Mouse (Mus musculus): Measurements from ENCODE around the gene Qrich1. TPM values are rescaled to one million over a fixed set of nuclear protein-coding genes. Genes with fewer than 3 reads are reported as not detected.

Gene Qrich1
- total RNA-seq (2021), result 100 to 1,000 TPM; 121 to 129 TPM
- long read RNA-seq, transcript Qrich1-202 (10 exons, 3,040 nt), result major isoform, 10 of 42 reads
- long read RNA-seq, partial matches to known transcripts, result 5 of 42 reads
- long read RNA-seq, other reads (novel, unspliced or antisense), result 26 of 42 reads

DNA sequence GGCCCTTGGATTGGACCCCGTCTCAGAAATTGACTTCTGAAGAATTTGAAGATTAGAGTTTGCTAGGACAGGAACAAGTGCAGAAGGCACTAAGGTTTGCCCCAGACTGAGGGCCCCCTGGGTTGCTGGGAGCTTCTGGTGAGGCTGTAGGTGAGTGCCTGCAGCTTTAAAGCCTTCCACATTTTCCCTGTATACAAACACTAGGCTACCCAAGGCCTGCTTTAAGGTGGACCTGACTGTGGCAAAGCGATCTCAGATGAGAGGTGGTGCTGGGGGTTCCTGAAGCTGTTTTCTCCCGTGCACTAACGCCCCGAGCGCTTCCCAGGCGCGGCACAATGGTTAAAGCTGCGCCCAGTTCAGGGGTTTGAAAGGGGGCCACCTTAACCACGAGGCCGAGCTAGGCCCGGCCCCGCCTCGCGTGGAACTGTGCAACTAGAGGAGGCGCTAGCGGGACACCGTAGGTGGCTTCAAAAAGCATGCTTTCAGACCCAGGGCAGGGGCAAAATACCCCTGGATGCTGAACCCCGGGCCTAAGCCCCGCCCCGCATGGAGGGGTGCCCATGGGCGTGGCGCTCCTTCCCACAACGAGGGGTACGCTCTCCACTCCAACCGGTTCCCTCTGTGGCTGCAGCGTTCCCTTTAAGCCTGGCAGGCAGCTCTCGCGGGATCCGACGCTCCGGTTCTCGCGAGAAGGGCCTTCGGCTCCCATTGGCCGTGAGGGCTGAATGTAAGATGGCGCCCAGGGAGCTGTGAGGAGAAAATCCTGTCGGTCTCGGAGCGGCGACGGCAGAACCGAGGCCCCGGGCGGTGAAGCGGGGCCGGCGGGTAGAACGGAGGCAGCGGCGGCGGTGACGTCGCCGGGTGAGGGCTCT, at the start of gene Qrich1:
Gene Qrich1 (plus strand): TSS at position 427 of the 872 bp plus-strand sequence.
- peak; percentile 94 to 96 for DNase-seq (ENCODE audit: low spot score in 2 of 2)

DNA sequence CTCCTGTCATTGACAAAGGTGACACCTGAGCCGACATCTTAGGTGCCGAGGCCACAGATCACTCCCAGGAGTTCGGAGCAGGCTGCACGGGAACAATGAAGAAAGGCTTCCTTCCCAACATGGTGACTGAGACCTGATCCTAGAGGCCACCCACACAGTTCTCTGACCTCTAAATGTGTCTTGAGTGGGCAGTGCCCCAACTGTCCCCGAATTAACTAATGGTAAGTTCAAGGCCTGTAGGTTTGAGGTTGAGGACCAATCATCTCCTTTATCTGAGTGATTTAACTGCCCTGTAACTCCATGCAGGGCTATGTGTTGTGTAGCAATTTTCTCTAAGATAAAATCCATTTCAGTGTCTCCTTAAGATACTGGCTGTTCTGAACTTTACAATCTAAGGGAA, 47.2 kb upstream of the Qrich1 start:
- DNase-seq (ENCODE audit: low spot score in 2 of 2), result no peak

DNA sequence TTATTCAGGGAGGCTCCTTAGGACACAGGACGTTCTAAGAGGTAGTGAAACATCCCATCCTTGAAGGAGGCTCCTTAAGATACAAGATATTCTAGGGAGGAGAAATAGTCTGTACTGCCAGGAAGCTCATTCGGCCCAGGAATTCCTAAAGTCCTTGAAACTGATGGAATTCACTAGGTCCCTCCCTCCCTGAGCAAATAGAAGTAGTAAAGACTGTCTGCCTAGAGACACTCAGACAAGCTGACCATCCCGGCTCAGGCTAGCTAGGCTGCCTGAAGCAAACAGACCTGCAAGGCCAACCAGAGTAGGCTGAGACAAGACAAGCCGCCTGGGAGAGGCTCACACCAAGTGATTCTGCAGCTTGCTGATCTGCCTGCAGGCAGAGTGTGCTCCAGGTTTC, 46.8 kb upstream of the Qrich1 start:
- DNase-seq (ENCODE audit: low spot score in 2 of 2), result no peak

DNA sequence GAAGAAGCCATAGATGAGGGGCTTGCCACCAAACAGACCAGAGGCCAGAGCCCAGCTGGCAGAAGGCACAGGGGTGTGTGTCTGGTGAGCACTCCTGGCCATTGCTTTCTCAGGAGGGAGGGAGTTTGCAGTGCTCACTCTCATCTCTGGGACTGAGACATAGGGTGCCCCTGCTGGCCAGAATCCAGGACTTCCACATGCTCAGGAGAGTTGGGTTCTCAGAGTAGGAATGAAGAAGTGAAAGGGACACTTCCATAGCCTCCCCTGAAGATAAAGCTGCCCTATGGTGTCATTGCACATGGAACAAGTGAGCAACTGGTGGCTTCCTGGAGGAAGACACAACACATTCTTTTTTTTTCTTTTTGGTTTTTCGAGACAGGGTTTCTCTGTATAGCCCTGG, 42.1 kb upstream of the Qrich1 start:
- no peak for DNase-seq (ENCODE audit: low spot score in 2 of 2)

DNA sequence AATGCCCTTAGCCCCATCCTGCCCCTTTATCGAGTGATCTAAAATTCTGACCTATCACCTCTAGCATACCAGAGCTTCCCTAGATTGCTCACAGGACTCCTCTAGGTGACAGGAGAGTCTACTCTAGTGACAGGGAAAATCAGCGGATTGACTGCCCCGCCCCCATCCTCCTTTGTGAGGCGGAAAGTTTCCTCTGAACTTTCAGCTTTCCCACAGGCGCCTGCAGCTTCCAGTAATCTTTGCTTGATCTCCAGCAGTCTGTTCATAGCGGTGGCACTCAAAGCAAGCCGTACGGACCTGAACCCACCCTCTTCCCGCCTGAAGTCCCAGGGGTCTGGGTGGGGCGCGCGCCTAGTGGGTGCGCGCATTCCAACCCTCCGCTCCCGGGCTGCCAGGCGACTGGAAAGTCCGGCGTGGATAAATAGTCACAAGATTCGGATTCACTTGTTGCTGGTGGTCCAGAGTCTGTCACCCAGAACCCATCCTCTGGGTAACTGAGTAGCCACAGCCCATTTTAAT, 37.9 kb upstream of the Qrich1 start:
- DNase-seq (ENCODE audit: low spot score in 2 of 2), result peak; percentile 62 to 75

DNA sequence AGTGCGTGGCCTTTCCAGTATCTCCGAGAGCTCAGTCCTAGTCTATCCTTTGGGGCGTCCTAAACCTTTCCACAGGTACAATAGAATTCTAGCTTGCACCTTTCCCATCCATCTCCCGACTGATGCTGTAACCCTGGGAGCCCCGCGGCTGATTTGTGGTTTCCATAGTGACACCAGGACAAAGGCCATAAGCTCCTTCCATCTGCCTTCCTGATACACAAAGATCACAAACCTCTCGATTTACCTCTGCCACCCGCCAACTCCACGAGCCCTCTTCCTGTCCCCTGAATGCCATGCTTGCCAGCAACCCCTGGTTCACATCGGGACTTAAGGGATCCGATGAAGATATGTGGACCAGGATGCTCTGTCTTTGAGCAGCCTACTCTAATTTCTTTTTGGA, 37.4 kb upstream of the Qrich1 start:
- DNase-seq (ENCODE audit: low spot score in 2 of 2), result no peak

DNA sequence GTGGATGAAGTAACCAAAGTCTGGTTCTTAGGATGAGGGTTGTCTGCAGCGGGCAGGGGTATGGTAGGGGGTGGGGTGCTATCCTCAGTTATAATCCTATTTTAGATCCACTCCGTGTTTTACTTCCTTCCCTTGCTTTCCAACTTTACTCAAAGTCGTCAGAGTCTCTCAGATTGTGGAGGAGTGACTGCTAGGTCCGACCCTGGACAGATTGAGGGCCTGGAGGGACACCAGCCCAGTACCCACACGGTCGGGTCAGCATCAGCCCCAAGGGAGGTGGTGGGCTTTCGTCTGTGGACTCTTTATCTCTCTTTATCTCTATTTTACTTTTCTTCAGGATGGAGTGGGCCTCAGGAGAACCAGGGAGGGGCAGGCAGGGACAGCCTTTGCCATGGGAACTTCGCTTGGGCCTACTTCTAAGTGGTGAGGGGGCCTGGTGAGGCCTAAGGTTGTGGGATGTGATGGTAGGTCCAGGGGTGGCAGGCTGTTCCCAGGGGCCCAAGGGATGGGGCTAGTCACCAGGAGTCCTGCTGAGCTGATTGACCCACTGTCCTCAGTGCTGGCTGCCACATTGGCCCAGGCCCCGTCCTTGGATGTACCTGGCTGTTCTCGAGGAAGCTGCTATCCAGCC, 36.8 kb upstream of the Qrich1 start, which contains the start of gene Lamb2:
Gene Lamb2 (plus strand): TSS at position 16 of the 631 bp plus-strand sequence.
- no peak for DNase-seq (ENCODE audit: low spot score in 2 of 2)

DNA sequence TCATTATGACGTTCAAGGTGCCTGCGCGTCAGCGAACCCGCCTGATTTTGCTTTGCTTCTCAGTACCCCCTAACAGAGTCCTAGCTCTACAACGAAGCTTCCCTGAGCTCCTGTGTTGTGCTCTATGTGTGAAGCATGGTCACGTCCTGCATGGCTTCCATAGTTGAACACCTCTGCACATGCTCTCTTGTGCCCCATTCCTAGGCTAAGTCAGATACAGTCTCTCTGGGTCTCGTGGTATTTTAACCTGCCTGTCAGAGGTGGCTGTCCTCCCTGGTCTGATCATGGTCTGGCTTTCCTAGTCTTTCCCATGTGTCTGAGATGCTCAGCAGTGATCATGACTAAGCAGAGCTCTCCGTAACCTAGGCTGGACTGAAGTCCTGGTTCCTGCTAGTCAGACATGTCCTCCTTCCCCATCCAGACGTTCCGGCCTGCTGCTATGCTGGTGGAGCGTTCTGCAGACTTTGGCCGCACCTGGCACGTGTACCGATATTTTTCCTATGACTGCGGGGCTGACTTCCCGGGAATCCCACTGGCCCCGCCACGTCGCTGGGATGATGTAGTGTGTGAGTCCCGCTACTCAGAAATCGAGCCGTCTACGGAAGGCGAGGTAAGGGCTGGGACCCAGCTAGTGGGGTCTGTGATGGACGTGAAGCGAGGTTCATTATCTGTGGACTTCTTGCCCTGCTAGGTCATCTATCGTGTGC, 35.6 kb upstream of the Qrich1 start:
- DNase-seq (ENCODE audit: low spot score in 2 of 2), result no peak

DNA sequence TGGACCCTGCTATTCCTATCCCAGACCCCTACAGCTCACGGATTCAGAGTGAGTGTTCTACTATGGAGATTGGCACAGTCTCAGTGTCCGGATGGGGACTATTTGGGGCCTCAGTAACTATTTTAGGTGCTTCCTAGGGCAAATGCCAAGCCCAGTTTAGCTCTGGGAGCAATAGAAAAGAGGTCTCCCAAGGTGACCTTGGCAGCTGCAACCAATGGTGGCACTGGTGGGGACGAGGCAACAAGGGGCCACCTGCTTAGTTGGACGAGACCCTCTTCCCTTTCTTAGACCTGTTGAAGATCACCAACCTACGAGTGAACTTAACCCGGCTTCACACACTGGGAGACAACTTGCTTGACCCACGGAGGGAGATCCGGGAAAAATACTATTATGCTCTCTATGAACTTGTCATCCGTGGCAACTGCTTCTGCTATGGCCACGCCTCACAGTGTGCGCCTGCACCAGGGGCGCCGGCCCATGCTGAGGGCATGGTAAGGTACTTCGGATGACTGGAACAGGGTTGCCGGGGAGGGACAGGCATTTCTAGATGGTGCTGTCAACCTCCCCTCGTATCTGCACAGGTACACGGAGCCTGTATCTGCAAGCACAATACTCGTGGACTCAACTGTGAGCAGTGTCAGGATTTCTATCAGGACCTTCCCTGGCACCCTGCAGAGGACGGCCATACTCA, 34.9 kb upstream of the Qrich1 start:
- DNase-seq (ENCODE audit: low spot score in 2 of 2), result no peak

DNA sequence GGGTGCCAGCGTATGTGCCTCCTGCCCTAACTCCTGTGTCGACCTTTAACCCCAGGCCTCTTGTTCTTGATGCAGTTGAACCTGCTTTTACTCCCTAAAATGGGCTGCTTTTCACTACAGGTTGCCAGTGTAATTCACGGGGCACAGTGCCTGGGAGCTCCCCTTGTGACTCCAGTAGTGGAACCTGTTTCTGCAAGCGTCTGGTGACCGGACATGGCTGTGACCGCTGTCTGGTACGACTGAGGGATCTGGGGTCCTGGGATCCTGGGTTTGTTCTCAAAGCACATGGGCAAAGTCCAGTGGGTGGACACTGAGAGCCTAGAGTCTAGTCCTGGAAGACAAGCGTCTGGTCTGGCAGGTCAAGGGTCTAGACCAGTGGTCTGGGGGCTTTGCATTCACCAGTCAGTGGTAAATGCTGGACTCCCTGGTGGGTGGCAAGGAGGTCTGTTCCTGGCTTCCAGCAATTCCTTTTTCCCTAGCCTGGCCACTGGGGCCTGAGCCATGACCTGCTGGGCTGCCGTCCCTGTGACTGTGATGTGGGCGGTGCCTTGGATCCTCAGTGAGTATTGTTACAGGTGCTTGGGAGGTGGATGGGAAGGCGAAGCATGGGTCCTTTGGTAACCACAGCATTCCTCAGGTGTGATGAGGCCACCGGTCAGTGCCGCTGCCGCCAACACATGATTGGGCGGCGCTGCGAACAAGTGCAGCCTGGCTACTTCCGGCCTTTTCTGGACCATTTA, 33.4 kb upstream of the Qrich1 start:
- no peak for DNase-seq (ENCODE audit: low spot score in 2 of 2)

DNA sequence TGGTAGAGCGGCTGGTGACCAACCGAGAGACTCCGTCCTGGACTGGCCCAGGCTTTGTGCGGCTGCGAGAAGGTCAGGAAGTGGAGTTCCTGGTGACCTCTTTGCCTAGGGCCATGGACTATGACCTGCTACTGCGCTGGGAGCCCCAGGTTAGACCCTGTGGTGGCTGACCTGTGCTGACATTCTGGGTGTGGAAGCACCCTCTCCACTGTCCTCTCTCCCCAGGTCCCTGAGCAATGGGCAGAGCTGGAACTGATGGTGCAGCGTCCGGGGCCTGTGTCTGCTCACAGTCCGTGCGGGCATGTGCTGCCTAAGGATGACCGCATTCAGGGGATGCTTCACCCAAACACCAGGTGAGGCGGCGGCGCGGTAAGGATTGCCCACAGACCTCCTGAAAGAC, 32.6 kb upstream of the Qrich1 start:
- DNase-seq (ENCODE audit: low spot score in 2 of 2), result no peak

DNA sequence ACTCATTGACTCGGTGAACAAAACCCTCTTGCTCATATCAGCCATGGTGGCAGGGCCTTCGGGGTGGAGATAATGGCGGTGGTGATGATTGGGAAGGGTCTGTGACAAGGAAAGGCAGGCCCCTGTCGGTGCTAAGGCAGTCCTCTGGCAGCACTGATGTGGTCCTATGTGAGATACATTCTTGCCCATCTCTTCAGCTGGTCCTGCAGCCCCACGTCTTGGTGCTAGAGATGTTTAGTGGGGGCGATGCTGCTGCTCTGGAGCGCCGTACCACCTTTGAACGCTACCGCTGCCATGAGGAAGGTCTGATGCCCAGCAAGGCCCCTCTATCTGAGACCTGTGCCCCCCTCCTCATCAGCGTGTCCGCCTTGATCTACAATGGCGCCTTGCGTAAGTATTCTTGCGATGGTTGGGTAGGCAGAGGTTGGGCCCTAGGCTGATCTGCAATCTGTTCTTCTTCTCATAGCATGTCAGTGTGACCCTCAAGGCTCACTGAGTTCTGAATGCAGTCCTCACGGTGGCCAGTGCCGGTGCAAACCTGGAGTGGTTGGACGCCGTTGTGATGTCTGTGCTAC, 31.2 kb upstream of the Qrich1 start:
- no peak for DNase-seq (ENCODE audit: low spot score in 2 of 2)

DNA sequence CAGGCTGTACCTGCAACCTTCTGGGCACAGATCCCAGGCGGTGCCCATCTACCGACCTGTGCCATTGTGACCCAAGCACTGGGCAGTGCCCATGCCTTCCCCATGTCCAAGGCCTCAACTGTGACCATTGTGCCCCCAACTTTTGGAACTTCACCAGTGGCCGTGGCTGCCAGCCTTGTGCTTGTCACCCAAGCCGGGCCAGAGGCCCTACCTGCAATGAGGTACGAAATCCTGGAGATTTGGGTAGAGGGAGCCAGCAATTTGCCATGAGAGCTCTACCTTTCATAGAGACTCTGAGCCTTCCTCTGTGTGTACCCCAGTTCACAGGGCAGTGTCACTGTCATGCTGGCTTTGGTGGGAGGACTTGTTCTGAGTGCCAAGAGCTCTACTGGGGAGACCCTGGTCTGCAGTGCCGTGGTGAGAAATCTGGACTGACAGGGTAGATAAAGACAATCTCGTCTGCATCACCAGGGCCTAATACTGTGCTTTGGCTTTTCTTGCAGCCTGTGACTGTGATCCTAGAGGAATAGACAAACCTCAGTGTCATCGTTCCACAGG, 29.6 kb upstream of the Qrich1 start:
- no peak for DNase-seq (ENCODE audit: low spot score in 2 of 2)

DNA sequence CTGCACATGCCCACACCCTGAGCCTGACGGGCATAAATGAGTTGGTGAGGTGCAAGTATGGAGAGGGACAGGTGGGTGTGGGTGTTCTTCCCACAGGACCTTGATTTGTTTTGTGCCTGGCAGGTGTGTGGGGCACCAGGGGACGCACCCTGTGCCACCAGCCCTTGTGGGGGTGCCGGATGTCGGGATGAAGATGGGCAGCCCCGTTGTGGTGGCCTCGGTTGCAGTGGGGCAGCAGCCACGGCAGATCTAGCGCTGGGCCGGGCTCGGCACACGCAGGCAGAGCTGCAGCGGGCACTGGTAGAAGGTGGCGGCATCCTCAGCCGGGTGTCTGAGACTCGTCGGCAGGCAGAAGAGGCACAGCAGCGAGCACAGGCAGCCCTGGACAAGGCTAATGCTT, 28.2 kb upstream of the Qrich1 start:
- DNase-seq (ENCODE audit: low spot score in 2 of 2), result no peak

DNA sequence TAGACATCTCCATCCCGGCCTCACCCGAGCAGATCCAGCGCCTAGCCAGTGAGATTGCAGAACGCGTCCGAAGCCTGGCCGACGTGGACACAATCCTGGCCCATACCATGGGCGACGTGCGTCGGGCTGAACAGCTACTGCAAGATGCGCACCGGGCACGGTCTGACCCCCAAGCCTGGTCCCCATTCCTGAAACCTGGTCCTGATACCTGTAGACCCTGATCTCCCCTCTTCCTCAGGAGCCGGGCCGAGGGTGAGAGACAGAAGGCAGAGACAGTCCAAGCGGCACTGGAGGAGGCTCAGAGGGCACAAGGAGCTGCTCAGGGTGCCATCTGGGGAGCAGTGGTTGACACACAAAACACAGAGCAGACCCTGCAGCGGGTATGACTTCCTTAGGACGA, 27.4 kb upstream of the Qrich1 start:
- no peak for DNase-seq (ENCODE audit: low spot score in 2 of 2)

DNA sequence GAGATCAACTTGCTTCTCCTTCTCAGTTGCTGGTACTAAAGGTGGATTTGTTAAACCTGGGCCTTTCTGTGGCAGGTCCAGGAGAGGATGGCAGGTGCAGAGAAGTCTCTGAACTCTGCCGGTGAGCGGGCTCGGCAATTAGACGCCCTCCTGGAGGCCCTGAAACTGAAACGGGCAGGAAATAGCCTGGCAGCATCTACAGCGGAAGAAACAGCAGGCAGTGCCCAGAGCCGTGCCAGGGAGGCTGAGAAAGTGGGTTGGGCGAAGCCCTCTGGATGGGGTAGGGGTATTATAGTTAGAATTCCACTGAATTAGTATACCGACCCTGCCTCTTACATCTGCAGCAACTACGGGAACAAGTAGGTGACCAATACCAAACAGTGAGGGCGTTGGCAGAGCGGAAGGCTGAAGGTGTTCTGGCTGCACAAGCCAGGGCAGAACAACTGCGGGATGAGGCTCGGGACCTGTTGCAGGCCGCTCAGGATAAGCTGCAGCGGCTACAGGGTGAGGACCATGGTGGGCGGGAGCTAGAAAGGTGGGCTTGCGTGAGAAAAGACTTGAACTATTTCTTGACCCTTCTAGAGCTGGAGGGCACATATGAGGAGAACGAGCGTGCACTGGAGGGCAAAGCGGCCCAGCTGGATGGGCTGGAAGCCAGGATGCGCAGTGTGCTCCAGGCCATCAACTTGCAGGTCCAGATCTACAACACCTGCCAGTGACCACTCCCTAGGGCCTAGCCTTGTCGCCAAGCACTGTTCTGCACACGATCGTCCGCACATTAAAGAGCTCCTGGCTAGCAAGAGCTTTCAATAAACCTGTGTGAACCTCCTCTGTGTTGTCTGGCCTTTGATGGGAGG, 26.7 kb upstream of the Qrich1 start:
- DNase-seq (ENCODE audit: low spot score in 2 of 2), result peak in 1 of 2 experiments; percentile 22

DNA sequence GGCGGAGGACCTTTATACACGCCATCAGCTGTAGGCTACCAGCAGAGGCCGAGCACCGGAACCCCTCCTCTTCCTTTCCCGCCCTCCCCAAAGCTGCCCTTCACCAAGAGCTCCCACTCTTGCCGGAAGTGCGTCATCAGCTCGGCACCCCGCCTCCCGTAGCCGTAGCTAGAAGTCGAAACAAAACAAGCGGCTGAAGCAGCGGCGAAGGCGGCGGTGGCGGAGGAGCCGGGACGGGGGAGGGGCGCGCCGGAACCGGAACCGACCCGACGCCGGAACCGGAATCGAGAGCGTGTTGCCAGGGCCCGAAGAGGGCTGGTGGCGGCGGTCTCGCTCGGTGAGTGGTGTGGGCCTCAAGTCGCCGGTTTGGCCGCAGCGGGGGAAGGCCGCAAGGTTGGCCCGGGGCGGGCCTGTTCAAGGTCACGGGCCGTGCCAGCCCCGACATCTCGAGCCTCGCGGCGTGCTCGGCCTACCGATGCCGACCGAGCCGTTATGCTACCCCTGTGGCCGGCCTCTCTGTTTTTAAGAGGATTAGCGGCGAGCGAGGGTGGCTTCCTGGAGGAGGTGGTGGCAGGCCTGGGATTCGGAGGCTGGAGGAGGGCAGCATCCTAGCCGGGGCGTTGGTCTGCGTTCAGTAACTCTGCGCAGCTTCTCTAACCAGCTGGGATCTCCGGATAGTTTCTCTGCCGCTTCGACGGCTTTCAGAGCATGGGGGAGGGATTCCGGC, 25.9 kb upstream of the Qrich1 start, which contains the start of gene Usp19:
Gene Usp19 (plus strand): TSS at position 44 of the 727 bp plus-strand sequence.
- peak; percentile 91 to 93 for DNase-seq (ENCODE audit: low spot score in 2 of 2)

DNA sequence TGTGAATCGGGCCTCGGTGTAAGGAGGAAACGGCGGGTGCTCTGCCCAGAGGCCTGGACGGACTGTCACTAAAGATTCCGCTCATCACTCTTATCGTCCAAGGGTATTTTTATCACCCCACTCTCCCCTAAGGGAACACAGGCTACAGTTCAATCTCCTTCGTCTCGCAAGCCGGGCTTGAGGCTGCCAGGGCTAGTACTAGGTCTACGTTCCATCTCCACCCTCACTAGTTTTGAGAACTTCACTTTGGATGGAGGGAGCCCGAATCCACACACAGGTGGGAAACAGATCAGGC, 25.4 kb upstream of the Qrich1 start:
- DNase-seq (ENCODE audit: low spot score in 2 of 2), result no peak

All from layer of hippocampus, postnatal 10 days (tissue).